Mouse (Mus musculus) ES-CJ7 (cell line): ENCODE results near the gene C8g.

ENCODE experiments used
- DNase-seq: peaks from one replicate; pipeline ENCODE4 v3.0.0; 2011; ENCODE audit warnings: low read depth, low spot score

C8g gene

GRCm38 (mm10) chr2:25500576-25501405 lies 728 bp downstream of the C8g start, which contains the start of gene Fbxw5:
Gene Fbxw5 (plus strand): TSS chr2:25500750.
- peak; percentile 94 for DNase-seq

DNA sequence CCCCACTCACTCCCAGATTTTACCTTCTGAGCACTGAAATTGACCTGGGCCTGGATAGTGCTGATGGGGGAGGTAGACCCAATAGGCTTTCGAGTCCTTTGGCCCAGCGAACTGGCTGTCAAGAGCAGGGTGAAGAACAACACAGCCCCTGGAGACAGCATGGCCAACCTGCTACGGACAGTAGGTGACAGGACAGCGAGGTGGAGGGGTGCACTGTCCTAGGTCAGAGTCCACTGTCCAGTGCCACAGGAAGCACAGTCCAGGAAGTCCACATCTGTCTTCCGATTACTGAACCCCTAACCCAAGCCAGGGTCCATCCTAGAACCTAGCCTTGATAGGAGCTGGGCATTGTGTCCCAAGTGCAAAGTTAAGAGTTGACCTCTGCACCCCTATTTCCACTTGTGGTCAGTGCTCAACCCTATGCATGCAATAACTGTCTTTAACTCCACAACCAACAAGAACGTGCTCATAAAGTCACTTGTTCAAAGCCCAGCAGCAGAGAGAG lies 1.4 kb downstream of the C8g start:
- DNase-seq: no peak

- DNase-seq: no peak
These were observed 2.7 kb downstream of the C8g start for GRCm38 (mm10) chr2:25498622-25499478.

GRCm38 (mm10) chr2:25497846-25498575 lies 3.5 kb downstream of the C8g start:
- no peak for DNase-seq

DNA sequence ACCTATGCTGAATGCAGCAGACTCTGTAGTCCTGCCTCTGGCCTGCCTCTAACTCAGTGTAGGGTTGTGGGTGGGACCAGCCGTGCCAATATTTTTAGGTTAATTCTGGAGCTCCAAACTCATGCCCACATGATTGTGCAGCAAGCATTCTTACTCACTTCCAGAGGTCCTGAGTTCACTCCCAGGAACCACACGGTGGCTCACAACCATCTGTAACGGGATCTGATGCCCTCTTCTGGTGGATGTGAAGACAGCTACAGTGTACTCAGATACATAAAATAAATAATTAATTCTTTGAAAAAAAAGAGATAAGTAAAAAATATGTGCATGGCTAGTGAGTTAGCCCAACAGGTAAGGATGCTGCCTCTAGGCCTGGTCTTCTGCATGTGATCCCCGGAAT lies 5.1 kb downstream of the C8g start:
- DNase-seq: peak; percentile 67

- DNase-seq: no peak
These were observed 8.0 kb downstream of the C8g start, which contains the start of gene Lcn12 for GRCm38 (mm10) chr2:25493476-25493961. Gene Lcn12 (minus strand): TSS chr2:25493911.

DNA sequence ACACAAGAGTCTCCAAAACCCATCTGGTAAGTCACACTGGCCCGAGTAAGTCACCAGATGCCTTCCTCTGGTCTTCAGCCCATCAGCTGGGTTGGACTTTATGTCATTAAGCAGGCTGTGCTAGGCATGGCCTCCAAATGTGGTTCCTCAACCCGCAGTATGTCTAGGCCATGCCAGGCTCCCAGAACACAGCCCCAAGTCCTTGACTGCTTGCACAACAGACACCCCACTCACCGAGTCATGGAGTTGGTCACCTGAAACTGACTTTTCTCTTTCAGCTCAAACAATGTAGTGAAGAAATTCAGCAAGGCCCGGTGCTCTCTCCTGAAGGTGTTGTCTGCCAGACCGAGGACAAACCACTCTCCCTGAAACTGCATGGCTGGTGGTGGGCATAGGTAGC lies 8.5 kb downstream of the C8g start:
- no peak for DNase-seq

- no peak for DNase-seq
These were observed 12.8 kb downstream of the C8g start for GRCm38 (mm10) chr2:25488671-25489068.

DNA sequence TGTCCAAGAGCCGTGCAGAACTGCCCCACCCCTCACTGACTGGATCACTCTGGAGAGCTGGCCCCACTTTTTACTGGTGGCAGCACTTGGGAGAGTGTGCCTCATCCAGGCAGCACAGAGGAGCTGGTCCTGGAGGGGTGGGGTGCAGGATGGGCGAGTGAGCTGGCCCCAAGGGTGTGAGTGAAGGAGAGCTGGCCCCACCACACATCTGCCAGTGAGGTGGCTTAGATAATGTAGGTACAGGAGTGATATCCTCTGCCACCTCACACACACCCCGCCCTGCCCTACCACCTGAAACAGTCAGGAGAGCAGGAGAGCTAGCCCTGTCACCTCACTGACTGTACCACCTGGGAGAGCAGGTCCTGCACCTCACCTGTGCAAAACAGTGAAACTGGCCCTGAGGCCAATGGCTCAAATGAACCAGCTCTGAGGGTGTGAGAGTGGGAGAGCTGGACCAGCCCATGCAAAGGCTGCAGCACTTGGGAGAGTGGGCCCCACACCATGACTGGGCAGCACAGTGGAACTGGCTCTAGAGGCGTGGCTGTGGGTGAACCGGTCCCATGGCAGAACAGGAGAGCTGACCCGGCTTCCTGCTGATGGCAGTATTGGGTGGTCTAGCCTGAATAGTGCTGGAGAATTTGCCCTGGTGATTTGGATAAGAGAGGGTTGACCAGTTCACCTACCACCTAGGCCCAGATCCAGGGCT lies 13.4 kb downstream of the C8g start:
- no peak for DNase-seq

- DNase-seq: no peak
These were observed 16.4 kb downstream of the C8g start for GRCm38 (mm10) chr2:25484901-25485647.

- DNase-seq: peak; percentile 62
These were observed 18.6 kb downstream of the C8g start for GRCm38 (mm10) chr2:25482969-25483368.

DNA sequence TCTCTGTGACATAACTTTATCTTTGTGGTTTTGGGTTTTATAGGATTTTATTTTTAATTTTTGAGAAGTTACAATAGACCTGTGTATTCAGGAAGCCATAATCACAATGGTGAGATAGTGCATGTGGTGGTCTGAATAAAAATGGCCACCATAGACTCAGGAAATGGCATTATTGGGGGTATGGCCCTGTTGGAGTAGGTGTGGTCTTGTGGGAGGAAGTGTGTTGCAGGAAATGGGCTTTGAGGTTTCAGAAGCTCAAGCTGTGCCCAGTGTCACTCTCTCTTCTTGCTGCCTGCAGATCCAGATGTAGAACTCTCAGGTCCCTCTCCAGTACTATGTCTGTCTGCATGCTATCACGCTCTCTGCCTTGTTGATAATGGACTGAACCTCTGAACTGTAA lies 21.0 kb downstream of the C8g start:
- DNase-seq: no peak

DNA sequence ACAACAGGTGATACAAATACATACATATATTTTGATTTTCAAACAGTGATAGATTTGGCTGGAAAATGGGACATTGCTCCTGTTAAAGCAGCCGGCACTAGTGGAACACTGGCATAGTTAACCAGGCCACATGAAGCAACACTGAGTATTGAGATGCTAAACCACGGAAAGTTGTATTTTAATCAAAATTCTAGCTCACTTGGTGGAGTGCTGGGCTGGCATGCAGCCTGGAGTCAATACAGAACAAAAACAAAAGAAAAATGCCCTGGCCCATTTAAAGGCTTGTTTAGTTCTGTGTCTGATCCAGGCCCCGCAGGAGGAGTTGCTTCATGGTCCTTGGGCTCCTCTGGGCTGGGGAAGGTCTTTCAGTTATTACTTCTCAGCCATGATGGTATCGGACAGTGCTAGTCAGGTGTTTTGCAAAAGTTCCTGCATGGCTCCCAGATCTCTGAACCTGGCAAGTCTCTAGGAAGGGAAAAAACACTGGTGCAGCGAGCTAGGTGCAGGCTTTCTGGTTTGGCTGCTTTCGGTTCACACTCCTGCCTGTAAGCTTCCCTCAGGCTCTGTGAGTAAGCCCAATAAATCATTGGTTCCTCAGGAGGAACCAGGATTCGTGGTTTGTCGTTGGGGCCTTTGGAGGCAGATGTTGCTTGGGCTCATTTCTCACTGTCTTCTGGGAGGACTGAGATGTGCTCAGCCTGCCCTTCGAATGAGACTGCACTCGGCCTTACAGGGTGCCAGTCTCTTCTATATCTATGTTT lies 21.8 kb downstream of the C8g start:
- DNase-seq: no peak

DNA sequence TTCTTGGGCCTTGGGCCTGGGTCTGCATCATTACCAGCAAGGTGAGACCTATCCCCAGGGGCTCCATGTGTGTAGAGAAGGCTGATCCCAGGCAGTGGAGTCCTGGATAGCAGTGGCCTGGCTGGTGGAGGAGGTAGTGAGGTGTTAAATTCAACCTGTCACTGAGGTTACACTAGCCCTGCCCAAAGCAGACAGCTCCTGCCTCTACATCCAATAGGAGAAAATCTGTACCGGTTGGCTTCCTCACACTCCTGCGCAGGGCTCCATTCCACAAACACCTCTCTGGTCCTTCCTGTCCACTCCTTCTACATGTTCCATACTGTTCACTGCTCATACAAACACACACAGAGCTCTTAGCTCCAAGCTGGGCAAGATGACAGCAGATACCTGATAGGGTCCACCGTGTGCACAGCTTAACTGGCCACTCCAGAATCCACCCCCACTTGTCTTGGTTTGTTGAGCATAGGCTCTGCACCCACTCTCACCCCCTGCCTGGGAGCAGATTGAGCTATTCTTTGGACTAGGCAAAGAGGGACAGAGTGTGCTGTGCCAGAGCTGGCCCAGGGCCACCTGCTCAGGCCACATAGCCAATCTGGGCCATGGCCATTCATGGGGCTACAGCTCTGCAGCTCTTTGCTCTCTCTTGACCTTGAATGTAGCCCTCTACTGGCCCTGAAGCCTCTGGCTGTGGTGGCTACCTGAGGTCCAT lies 23.4 kb downstream of the C8g start:
- no peak for DNase-seq

GRCm38 (mm10) chr2:25477541-25477940 lies 24.0 kb downstream of the C8g start:
- DNase-seq: no peak

DNA sequence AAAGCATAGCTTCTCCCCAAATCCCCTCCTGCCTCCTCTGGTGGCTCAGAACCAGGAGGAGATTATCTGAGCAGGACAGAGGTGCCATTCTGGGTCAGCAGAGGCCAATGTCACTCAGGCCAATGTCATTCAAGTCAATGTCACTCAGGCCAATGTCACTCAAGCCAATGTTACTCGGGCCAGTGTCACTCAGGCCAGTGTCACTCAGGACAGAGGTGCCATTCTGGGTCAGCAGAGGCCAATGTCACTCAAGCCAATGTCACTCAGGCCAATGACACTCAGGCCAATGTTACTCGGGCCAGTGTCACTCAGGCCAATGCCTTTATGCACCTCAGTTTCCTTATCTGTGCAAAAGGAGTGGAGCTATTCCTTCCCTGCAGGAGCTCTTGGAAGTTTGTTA lies 29.0 kb downstream of the C8g start:
- DNase-seq: no peak

GRCm38 (mm10) chr2:25469969-25470368 lies 31.6 kb downstream of the C8g start, which contains the start of gene Ptgds:
Gene Ptgds (minus strand): TSS chr2:25470046.
- no peak for DNase-seq
